Mouse (Mus musculus) urinary bladder, postnatal 10 days (tissue): ENCODE measurements around the gene Fut1.
"Not testable (repeated sequence)": the region's sequence is repeated elsewhere in the genome, so short reads cannot be mapped to it uniquely, and the experiment has no call there.

Experiments used
- DNase-seq: peaks from one replicate; pipeline ENCODE4 v3.0.0; 2022; ENCODE audit warnings: low spot score

Gene Fut1

GRCm38 (mm10) chr7:45638623-45639401 is 21.7 kb downstream of the Fut1 start:
- peak; percentile 78 for DNase-seq

GRCm38 (mm10) chr7:45639561-45640027 is 22.5 kb downstream of the Fut1 start, which contains the start of gene Mamstr:
Gene Mamstr, plus strand, starts transcription at chr7:45639977.
- DNase-seq, result no peak

GRCm38 (mm10) chr7:45640191-45640957 is 23.3 kb downstream of the Fut1 start:
- DNase-seq, result no peak

- no peak for DNase-seq
These were observed 24.4 kb downstream of the Fut1 start for GRCm38 (mm10) chr7:45641391-45642040.

- no peak for DNase-seq
These were observed 25.0 kb downstream of the Fut1 start for GRCm38 (mm10) chr7:45642083-45642482.

- no peak for DNase-seq
These were observed 25.6 kb downstream of the Fut1 start for GRCm38 (mm10) chr7:45642503-45643255.

- peak; percentile 67 for DNase-seq
These were observed 26.5 kb downstream of the Fut1 start for GRCm38 (mm10) chr7:45643441-45644178.

GRCm38 (mm10) chr7:45644183-45644582 is 27.1 kb downstream of the Fut1 start:
- no peak for DNase-seq

- no peak for DNase-seq
These were observed 27.9 kb downstream of the Fut1 start for GRCm38 (mm10) chr7:45644872-45645590.

- no peak for DNase-seq
These were observed 28.5 kb downstream of the Fut1 start for GRCm38 (mm10) chr7:45645591-45645971.

GRCm38 (mm10) chr7:45646671-45647070 is 29.6 kb downstream of the Fut1 start:
- no peak for DNase-seq

- no peak for DNase-seq
These were observed 32.3 kb downstream of the Fut1 start for GRCm38 (mm10) chr7:45649351-45649750.

- DNase-seq, result not testable (repeated sequence)
These were observed 33.4 kb downstream of the Fut1 start for GRCm38 (mm10) chr7:45650484-45650883.

- no peak for DNase-seq
These were observed 37.4 kb downstream of the Fut1 start for GRCm38 (mm10) chr7:45654424-45655047.

- DNase-seq, result no peak
These were observed 43.8 kb downstream of the Fut1 start for GRCm38 (mm10) chr7:45660746-45661478.

- not testable (repeated sequence) for DNase-seq
These were observed 44.6 kb downstream of the Fut1 start for GRCm38 (mm10) chr7:45661702-45662101.

- no peak for DNase-seq
These were observed 48.4 kb downstream of the Fut1 start for GRCm38 (mm10) chr7:45665303-45666138.

- DNase-seq, result no peak
These were observed 49.1 kb downstream of the Fut1 start, which contains the start of gene Fut2 for GRCm38 (mm10) chr7:45666161-45666560. Gene Fut2, minus strand, starts transcription at chr7:45666394.
